Mouse (Mus musculus) heart, postnatal 14 days (tissue): ENCODE measurements at regions not wholly inside any gene's neighbourhood (a gene's known extent, or its start where the extent isn't known, plus 50 kb on each side); places are given as distances from the start of the nearest gene placed in this dataset.
"Not testable (repeated sequence)": the region's sequence is repeated elsewhere in the genome, so short reads cannot be mapped to it uniquely, and the experiment has no call there.

ENCODE experiments used
- DNase-seq, 2 experiments: peaks; one replicate each; pipeline ENCODE4 v3.0.0; 2021 to 2022
- intact Hi-C: fragments of 180-260 bp; cut with DNase I; formaldehyde crosslinking; loops from one replicate; pipeline ENCODE4 v1.15.1; 2025

DNA sequence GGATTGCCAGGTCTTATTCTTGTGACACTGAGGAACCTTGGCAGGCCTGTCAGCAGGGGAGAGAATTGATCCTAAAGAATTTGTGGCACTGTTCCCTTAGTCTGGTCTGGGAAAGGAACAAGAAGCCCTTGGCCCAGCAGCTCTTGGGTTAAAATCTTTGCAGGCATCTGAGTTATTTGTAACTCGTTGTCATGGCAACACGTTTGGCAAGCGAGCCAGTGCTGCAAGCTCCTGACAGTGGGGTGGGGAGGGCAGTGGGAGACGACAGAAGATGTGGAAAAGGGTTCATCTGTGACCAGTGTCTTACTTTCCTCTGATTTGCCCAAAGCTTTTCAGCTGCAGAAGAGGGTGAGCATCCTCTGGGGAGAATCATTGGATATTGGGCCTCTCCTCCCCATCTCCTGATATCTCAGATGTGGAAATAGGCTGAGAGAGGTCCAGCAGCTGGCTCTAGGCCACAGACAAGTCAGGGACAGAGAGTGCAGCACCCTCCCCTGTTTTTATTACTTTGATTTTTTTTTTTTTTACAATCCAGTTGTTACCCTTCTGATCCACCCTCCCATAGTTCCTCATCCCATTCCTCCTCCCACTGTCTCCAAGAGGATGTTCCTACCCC, 92.4 kb upstream of the Huwe1 start:
- intact Hi-C loops: not testable (repeated sequence)
- DNase-seq: peak; percentile 4 to 8
